Mouse (Mus musculus): ENCODE data around the gene Ints14. TPM values are rescaled to one million over a fixed set of nuclear protein-coding genes. Genes with fewer than 3 reads are reported as not detected.

Gene Ints14
- polyA plus RNA-seq, 1 experiment from 2014 or later = 55.8 TPM

DNA sequence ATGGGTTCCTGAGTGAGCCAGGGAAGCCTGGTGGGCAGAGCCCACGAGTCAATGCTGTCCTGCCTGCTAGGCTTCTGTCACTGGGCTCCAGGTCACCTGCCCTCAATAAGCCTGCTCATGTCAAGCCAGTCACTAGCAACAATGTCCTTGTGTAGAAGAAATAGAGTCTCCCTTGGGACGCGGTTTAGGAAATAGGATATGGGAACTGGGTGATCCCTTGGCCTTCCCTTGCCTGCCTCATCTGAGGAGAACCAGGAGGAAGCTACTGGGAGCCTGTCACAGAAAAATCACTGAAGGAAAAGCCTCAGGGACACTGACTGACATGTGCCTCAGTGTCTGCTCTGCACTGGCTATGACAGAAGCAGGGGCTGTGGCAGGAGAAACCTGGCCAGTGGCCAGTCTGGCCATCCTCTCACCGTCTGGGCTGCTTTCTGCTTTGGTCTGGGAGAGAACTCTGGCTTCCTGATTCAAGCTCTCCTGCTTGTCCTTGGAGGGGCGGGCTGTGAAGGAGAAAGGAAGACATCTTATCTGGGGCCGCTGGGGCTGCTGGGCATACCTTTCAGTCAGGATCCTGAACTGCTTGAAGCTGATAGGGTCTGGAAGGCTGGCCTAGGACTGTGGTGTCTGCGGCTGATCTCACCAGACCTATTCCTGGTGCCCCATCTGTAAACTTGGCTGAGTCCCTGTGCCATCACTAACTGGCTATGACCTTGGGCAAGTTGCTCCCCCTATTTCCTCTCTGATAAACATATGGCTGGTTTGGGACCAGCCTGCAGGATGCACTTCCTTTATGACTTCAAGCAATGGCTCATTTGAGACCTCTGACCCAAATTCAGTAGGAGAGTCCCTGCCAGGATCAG is 28.7 kb upstream of the Ints14 start:
- ATAC-seq (ENCODE audit: low read depth) = peak; percentile 74
- Histone ChIP-seq H3K4me2 (ENCODE audit: low read depth, low read length) (no peak overlapping the region), H3K4me1 (replicated peaks; ENCODE audit: control insufficient read depth, insufficient read depth, low read length) (peaks cover 5% of the 10 kb centered on the region), H3K4me3 (ENCODE audit: low read length) (no peak overlapping the region), H3K9me3 (ENCODE audit: control insufficient read depth, low read length) (no peaks in the 10 kb centered on the region), H3K27me3 (ENCODE audit: control insufficient read depth, insufficient read depth, low read depth, low read length) (no peaks in the 10 kb centered on the region), H3K36me3 (ENCODE audit: control insufficient read depth, insufficient read depth, low read length) (no peaks in the 10 kb centered on the region), H3K9ac (ENCODE audit: low read length) (no peak overlapping the region), H3K27ac (ENCODE audit: low read length) (peak overlapping the region; percentile 50)
- WGBS = 48% methylated on average over 7 of the region's 7 CpGs

DNA sequence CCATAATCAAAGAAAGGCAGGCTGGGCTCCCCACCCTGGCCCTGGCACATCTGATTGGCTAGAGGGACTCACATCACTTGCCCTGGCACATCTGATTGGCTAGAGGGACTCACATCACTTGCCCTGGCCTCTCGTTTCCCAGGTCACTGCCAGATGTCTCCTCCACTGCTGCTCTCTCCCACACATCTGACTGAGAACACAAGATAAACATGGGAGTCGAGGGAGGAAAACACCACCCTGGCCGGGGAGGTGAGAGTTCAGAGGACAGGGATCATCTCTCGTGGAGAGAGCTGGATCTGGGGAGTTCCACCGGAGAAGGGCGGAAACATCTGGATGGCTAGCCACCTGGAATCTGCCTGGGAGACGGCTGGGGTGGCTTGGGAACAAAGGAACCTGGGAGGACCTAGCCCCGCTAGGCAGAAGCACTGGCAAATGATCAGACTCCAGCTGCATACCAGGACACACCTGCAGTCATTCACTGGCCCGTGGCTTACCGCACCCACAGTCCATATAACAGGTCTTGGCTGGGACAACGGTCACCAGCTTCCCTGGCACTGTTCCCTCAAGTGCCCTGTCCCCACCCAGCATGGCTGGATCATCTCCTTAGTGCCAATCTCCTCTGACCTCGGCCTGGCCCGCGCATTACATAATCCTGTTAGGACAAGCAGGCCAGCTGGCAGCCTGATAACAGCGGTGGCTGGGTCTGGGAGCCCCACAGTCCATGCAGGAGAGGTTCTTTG is 26.5 kb upstream of the Ints14 start:
- no peak overlapping the region for H3K9ac ChIP-seq (ENCODE audit: low read length)
- no peaks in the 10 kb centered on the region for H3K36me3 ChIP-seq (ENCODE audit: control insufficient read depth, insufficient read depth, low read length)
- WGBS = 31% methylated on average over 15 of the region's 15 CpGs
- H3K4me2 ChIP-seq (ENCODE audit: low read depth, low read length) = no peak overlapping the region
- H3K4me1 ChIP-seq (replicated peaks; ENCODE audit: control insufficient read depth, insufficient read depth, low read length) = peaks cover 7% of the 10 kb centered on the region
- no peaks in the 10 kb centered on the region for H3K27me3 ChIP-seq (ENCODE audit: control insufficient read depth, insufficient read depth, low read depth, low read length)
- no peak overlapping the region for H3K4me3 ChIP-seq (ENCODE audit: low read length)
- H3K9me3 ChIP-seq (ENCODE audit: control insufficient read depth, low read length) = no peaks in the 10 kb centered on the region
- H3K27ac ChIP-seq (ENCODE audit: low read length) = peak overlapping the region; percentile 12; the same call in 1 of the 2 replicates
- peak; percentile 39 for ATAC-seq (ENCODE audit: low read depth)

DNA sequence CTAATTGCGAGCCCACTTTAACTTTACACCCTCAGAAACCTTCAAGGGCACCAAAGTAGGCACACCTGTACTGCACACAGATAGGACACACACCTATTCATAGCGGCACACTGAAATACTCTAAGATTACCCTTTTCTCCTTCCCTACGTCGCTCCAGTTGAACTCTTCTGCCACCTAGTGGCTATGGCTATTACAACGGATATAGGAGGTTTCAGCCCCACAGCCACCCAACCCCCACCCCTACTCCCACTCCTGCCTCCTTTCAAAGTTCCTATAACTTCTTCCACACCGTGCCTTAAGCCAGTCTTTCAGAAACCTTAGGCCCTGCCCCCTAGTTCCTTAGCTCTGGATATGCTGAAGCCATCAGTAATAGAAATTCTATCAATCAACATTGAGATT is 24.2 kb upstream of the Ints14 start:
- 10% methylated on average over 6 of the region's 6 CpGs for WGBS
- no peak overlapping the region for H3K27ac ChIP-seq (ENCODE audit: low read length)
- no peak overlapping the region for H3K4me3 ChIP-seq (ENCODE audit: low read length)
- H3K9me3 ChIP-seq (ENCODE audit: control insufficient read depth, low read length) = no peaks in the 10 kb centered on the region
- ATAC-seq (ENCODE audit: low read depth) = no peak
- H3K27me3 ChIP-seq (ENCODE audit: control insufficient read depth, insufficient read depth, low read depth, low read length) = no peaks in the 10 kb centered on the region
- no peaks in the 10 kb centered on the region for H3K36me3 ChIP-seq (ENCODE audit: control insufficient read depth, insufficient read depth, low read length)
- H3K4me1 ChIP-seq (replicated peaks; ENCODE audit: control insufficient read depth, insufficient read depth, low read length) = peaks cover 15% of the 10 kb centered on the region
- H3K4me2 ChIP-seq (ENCODE audit: low read depth, low read length) = no peak overlapping the region
- H3K9ac ChIP-seq (ENCODE audit: low read length) = no peak overlapping the region

DNA sequence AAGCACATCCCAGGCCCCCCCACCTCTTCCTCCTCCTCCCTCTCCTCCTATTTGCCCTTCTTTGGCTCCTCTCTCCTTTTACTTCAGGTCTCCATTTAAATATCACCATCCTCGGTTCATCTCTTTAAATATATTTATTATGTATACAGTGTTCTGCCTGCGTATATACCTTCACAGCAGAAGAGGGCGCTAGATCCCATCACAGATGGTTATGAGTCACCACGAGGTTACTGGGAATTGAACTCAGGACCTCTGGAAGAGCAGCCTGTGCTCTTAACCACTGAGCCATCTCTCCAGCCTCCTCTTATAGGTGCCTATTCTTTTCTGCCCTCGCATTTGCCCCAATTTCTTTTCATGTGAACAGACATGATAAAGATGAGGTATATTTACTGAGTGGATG is 23.2 kb upstream of the Ints14 start:
- H3K36me3 ChIP-seq (ENCODE audit: control insufficient read depth, insufficient read depth, low read length) = no peaks in the 10 kb centered on the region
- H3K27me3 ChIP-seq (ENCODE audit: control insufficient read depth, insufficient read depth, low read depth, low read length) = no peaks in the 10 kb centered on the region
- no peak overlapping the region for H3K27ac ChIP-seq (ENCODE audit: low read length)
- H3K4me1 ChIP-seq (replicated peaks; ENCODE audit: control insufficient read depth, insufficient read depth, low read length) = peaks cover 17% of the 10 kb centered on the region
- ATAC-seq (ENCODE audit: low read depth) = no peak
- no peak overlapping the region for H3K9ac ChIP-seq (ENCODE audit: low read length)
- no peak overlapping the region for H3K4me2 ChIP-seq (ENCODE audit: low read depth, low read length)
- no peak overlapping the region for H3K4me3 ChIP-seq (ENCODE audit: low read length)
- no peaks in the 10 kb centered on the region for H3K9me3 ChIP-seq (ENCODE audit: control insufficient read depth, low read length)
- WGBS = 53% methylated on average over 5 of the region's 5 CpGs

DNA sequence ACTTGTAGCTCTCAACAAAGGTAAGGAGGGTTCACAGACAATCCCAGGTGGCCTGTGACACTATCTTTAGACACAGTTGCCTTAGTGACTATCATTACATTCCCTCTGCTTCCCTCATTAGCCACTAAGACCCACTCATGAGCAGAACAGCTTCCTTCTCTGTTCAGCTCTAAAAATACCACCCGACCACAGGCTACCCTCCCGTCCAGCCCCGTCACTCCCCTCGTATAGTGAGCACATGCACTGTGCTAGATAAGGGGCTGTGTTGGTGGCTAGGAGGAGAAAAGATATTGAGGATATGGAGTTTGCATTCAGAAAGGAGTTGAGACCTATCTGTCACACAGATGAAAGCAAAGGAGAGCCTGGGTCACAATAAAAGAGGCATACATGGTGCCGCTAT is 22.2 kb upstream of the Ints14 start:
- Histone ChIP-seq H3K36me3 (ENCODE audit: control insufficient read depth, insufficient read depth, low read length) (no peaks in the 10 kb centered on the region), H3K4me3 (ENCODE audit: low read length) (no peak overlapping the region), H3K9ac (ENCODE audit: low read length) (no peak overlapping the region), H3K27me3 (ENCODE audit: control insufficient read depth, insufficient read depth, low read depth, low read length) (no peaks in the 10 kb centered on the region), H3K4me1 (replicated peaks; ENCODE audit: control insufficient read depth, insufficient read depth, low read length) (peaks cover 17% of the 10 kb centered on the region), H3K27ac (ENCODE audit: low read length) (no peak overlapping the region), H3K4me2 (ENCODE audit: low read depth, low read length) (no peak overlapping the region), H3K9me3 (ENCODE audit: control insufficient read depth, low read length) (no peaks in the 10 kb centered on the region)
- WGBS = 65% methylated on average over 5 of the region's 5 CpGs
- ATAC-seq (ENCODE audit: low read depth) = no peak

DNA sequence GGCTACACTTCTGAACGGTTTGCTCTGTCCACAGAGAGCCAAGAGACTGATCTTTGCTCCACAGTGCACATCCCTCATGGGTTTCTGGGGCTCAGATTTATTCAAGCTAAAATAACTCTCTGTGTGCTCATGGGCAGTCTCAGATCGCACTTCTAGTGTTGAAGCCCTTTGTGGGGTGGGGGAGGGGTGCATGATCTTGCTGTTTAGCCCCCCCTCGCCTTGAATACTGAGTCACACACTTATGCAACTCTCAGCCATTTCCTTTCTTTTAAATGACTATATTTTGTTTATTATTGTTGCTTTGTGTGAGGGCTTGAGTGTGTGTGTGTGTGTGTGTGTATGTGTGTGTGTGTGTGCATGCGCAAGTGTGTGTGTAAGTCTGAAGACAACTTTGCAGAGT is 21.4 kb upstream of the Ints14 start:
- no peak overlapping the region for H3K4me3 ChIP-seq (ENCODE audit: low read length)
- peaks cover 15% of the 10 kb centered on the region for H3K4me1 ChIP-seq (replicated peaks; ENCODE audit: control insufficient read depth, insufficient read depth, low read length)
- ATAC-seq (ENCODE audit: low read depth) = no peak
- no peak overlapping the region for H3K4me2 ChIP-seq (ENCODE audit: low read depth, low read length)
- H3K36me3 ChIP-seq (ENCODE audit: control insufficient read depth, insufficient read depth, low read length) = no peaks in the 10 kb centered on the region
- 40% methylated on average over 4 of the region's 4 CpGs for WGBS
- H3K27me3 ChIP-seq (ENCODE audit: control insufficient read depth, insufficient read depth, low read depth, low read length) = no peaks in the 10 kb centered on the region
- H3K9ac ChIP-seq (ENCODE audit: low read length) = 0 out of 2 replicates have a peak overlapping the region, but pooled peaks have one; percentile 5
- H3K27ac ChIP-seq (ENCODE audit: low read length) = no peak overlapping the region
- H3K9me3 ChIP-seq (ENCODE audit: control insufficient read depth, low read length) = no peaks in the 10 kb centered on the region

DNA sequence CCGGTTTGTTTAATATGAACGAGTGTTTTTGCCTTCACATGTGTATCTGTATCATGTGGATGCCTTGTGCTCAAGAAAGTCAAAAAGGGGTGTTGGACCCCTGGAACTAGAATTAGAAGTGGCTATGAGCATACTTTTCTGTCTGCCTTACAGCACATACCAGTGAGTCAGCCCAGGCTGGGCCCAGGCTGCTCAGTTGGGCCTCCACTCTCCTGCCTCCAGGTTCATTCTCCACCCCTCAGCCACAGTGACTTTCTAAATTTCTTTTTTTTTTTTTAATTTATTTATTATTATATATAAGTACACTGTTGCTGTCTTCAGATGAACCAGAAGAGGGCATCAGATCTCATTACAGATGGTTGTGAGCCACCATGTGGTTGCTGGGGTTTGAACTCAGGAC is 20.9 kb upstream of the Ints14 start:
- no peaks in the 10 kb centered on the region for H3K27me3 ChIP-seq (ENCODE audit: control insufficient read depth, insufficient read depth, low read depth, low read length)
- H3K27ac ChIP-seq (ENCODE audit: low read length) = no peak overlapping the region
- 74% methylated on average over 2 of the region's 2 CpGs for WGBS
- no peaks in the 10 kb centered on the region for H3K36me3 ChIP-seq (ENCODE audit: control insufficient read depth, insufficient read depth, low read length)
- peaks cover 14% of the 10 kb centered on the region for H3K4me1 ChIP-seq (replicated peaks; ENCODE audit: control insufficient read depth, insufficient read depth, low read length)
- H3K9me3 ChIP-seq (ENCODE audit: control insufficient read depth, low read length) = no peaks in the 10 kb centered on the region
- no peak overlapping the region for H3K4me3 ChIP-seq (ENCODE audit: low read length)
- no peak overlapping the region for H3K4me2 ChIP-seq (ENCODE audit: low read depth, low read length)
- no peak overlapping the region for H3K9ac ChIP-seq (ENCODE audit: low read length)
- ATAC-seq (ENCODE audit: low read depth) = no peak

DNA sequence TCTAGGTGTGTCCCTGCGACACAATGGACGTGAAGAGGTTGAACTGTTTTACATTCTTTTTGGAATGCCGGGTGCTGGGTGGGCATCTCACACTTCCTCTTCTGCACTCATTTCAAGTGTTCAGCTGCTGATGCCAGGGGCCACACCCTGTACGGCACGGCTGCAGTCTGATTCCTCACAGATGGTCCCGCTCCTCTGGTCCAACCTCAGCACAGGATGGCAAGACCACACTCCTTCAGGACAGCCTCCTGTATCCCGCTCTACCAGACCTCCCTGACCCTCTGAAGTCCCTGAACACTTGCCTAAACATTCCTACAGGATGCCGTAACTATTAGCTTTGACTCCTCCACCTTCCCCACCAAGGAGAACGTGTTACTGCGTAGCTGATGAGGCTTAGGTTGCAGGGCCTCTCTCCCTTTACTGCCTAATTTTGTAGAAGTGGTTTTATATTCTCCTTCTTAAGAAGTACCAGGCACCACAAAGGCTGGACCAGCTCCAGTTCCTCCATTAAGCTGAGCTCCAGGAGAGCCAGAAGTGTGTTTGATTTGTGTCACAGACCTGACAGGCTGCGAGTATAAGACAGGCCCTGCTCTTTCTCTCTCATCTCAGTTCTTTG is 19.9 kb upstream of the Ints14 start:
- H3K4me1 ChIP-seq (replicated peaks; ENCODE audit: control insufficient read depth, insufficient read depth, low read length) = peaks cover 14% of the 10 kb centered on the region
- H3K27me3 ChIP-seq (ENCODE audit: control insufficient read depth, insufficient read depth, low read depth, low read length) = no peaks in the 10 kb centered on the region
- 0 out of 2 replicates have a peak overlapping the region, but pooled peaks have one; percentile 25 for H3K9ac ChIP-seq (ENCODE audit: low read length)
- no peak overlapping the region for H3K4me3 ChIP-seq (ENCODE audit: low read length)
- no peak overlapping the region for H3K4me2 ChIP-seq (ENCODE audit: low read depth, low read length)
- no peaks in the 10 kb centered on the region for H3K9me3 ChIP-seq (ENCODE audit: control insufficient read depth, low read length)
- peak; percentile 29; the same call in 1 of the 2 replicates for ATAC-seq (ENCODE audit: low read depth)
- 35% methylated on average over 11 of the region's 11 CpGs for WGBS
- H3K27ac ChIP-seq (ENCODE audit: low read length) = peak overlapping the region; percentile 77
- H3K36me3 ChIP-seq (ENCODE audit: control insufficient read depth, insufficient read depth, low read length) = no peaks in the 10 kb centered on the region

DNA sequence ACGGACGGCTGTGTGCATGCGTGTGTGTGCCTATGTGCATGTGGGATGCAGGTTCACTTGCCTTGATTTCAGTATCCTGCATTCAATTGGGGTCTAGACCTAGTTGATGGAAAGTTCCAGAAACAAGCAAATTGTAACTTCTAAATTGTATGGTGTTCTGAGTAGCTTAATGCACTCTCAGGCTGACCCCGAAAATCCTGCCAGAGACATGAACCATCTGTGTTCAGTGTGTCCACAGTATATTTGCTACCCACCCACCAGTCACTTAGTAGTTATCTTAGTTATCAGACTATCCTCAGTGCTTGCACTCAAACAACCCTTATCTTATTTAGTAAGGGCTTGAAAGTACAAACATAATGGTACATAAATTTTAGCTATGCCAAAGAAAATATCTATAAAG is 19.1 kb upstream of the Ints14 start:
- peak overlapping the region; percentile 77 for H3K27ac ChIP-seq (ENCODE audit: low read length)
- no peak overlapping the region for H3K4me2 ChIP-seq (ENCODE audit: low read depth, low read length)
- no peak overlapping the region for H3K9ac ChIP-seq (ENCODE audit: low read length)
- H3K4me3 ChIP-seq (ENCODE audit: low read length) = no peak overlapping the region
- peak; percentile 56 for ATAC-seq (ENCODE audit: low read depth)
- no peaks in the 10 kb centered on the region for H3K36me3 ChIP-seq (ENCODE audit: control insufficient read depth, insufficient read depth, low read length)
- H3K27me3 ChIP-seq (ENCODE audit: control insufficient read depth, insufficient read depth, low read depth, low read length) = no peaks in the 10 kb centered on the region
- no peaks in the 10 kb centered on the region for H3K9me3 ChIP-seq (ENCODE audit: control insufficient read depth, low read length)
- peaks cover 14% of the 10 kb centered on the region for H3K4me1 ChIP-seq (replicated peaks; ENCODE audit: control insufficient read depth, insufficient read depth, low read length)
- WGBS = 61% methylated on average over 4 of the region's 4 CpGs

All from lung, embryonic 16.5 days (tissue).